Mouse (Mus musculus) layer of hippocampus, adult 9-11 months (tissue): Measurements from ENCODE around the gene Gm49711.
"Not testable (repeated sequence)": the region's sequence is repeated elsewhere in the genome, so short reads cannot be mapped to it uniquely, and the experiment has no call there.

Experiments
- DNase-seq: peaks from one replicate; pipeline ENCODE4 v3.0.0; 2022

The Gm49711 gene

GRCm38 (mm10) chr16:92064801-92065200 is 6.7 kb downstream of the Gm49711 start:
- DNase-seq = no peak

- DNase-seq = no peak
Measured at GRCm38 (mm10) chr16:92070338-92070737, 12.2 kb downstream of the Gm49711 start.

GRCm38 (mm10) chr16:92076797-92077196 is 18.7 kb downstream of the Gm49711 start:
- no peak for DNase-seq

- no peak for DNase-seq
Measured at GRCm38 (mm10) chr16:92083771-92084453, 25.8 kb downstream of the Gm49711 start.

GRCm38 (mm10) chr16:92089225-92089624 is 31.1 kb downstream of the Gm49711 start:
- no peak for DNase-seq

- DNase-seq = no peak
Measured at GRCm38 (mm10) chr16:92091876-92092275, 33.8 kb downstream of the Gm49711 start.

- no peak for DNase-seq
Measured at GRCm38 (mm10) chr16:92098351-92099051, 40.4 kb downstream of the Gm49711 start.

GRCm38 (mm10) chr16:92099598-92099997 is 41.5 kb downstream of the Gm49711 start:
- no peak for DNase-seq

GRCm38 (mm10) chr16:92100111-92100510 is 42.0 kb downstream of the Gm49711 start:
- DNase-seq = peak; percentile 57

- DNase-seq = no peak
Measured at GRCm38 (mm10) chr16:92102115-92102514, 44.0 kb downstream of the Gm49711 start.

GRCm38 (mm10) chr16:92102931-92103330 is 44.8 kb downstream of the Gm49711 start:
- not testable (repeated sequence) for DNase-seq

GRCm38 (mm10) chr16:92103572-92104331 is 45.6 kb downstream of the Gm49711 start:
- no peak for DNase-seq

GRCm38 (mm10) chr16:92104332-92104590 is 46.1 kb downstream of the Gm49711 start:
- DNase-seq = no peak

GRCm38 (mm10) chr16:92104951-92105350 is 46.8 kb downstream of the Gm49711 start:
- DNase-seq = no peak

- DNase-seq = no peak
Measured at GRCm38 (mm10) chr16:92105631-92106030, 47.5 kb downstream of the Gm49711 start.

GRCm38 (mm10) chr16:92107346-92107745 is 49.2 kb downstream of the Gm49711 start:
- DNase-seq = no peak

- no peak for DNase-seq
Measured at GRCm38 (mm10) chr16:92114706-92115241, 56.7 kb downstream of the Gm49711 start.

- peak; percentile 61 for DNase-seq
Measured at GRCm38 (mm10) chr16:92115611-92116421, 57.7 kb downstream of the Gm49711 start.

GRCm38 (mm10) chr16:92117337-92118209 is 59.5 kb downstream of the Gm49711 start:
- no peak for DNase-seq

GRCm38 (mm10) chr16:92119013-92119515 is 60.9 kb downstream of the Gm49711 start:
- no peak for DNase-seq

- DNase-seq = no peak
Measured at GRCm38 (mm10) chr16:92120899-92121531, 62.9 kb downstream of the Gm49711 start.
